Mouse (Mus musculus) olfactory bulb, adult 2 months (tissue): ENCODE measurements around the gene Smg1.

Experiments used
- CTCF ChIP-seq: fragments of 200-500 bp; IDR thresholded peaks from 2 replicates; pipeline ENCODE4 v1.5.1; 2012; ENCODE audit warnings: low read depth, mild to moderate bottlenecking, low read length, moderate library complexity; ENCODE audit not compliant: insufficient read depth
- POLR2A ChIP-seq: fragments of 200-500 bp; IDR thresholded peaks from 2 replicates; pipeline ENCODE4 v1.6.1; 2012; ENCODE audit warnings: mild to moderate bottlenecking, low read depth, low read length, moderate library complexity; ENCODE audit not compliant: insufficient read depth

- TF ChIP-seq CTCF (no peak), POLR2A (no peak)
Observed at GRCm38 (mm10) chr7:118232613-118233012, 10.9 kb downstream of the Smg1 start.
